12 mouse cellular contexts compared by ENCODE assay signal in the genomic region with DNA sequence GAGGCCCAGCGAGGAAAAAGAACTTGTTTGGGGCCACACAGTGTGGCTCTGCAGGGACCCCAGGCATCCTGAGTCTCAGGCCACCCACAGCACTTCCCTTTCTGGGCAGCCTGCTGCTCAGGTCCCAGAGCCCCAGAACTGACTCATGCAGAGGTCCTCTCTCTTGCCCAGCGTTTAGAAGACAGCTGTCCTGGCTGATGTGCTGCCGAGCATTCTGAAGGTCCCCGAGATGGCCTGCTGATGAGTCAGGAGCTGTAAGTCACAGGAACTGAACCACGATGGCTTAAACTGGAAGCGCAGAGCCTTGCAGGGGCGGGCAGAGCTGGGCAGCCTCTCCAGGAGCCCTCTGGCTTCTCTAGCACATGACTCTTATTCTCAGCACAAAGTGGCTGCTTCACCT. TPM values are rescaled to one million over a fixed set of nuclear protein-coding genes. Genes with fewer than 3 reads are reported as not detected.
DNase-seq lines count a peak whose midpoint lies in the region; ATAC-seq and TF ChIP-seq lines count a peak whose summit lies in the region.
"Had no signal": no experiment of that assay in that cellular context is flagged by ENCODE, and none has a peak within 500 bp of the region (broad histone marks: within the 10 kb centered on the region; RNA-seq: fewer than 3 reads in every experiment).

No protein-coding gene starts in this region.

- no peak overlapping the region for H3K4me2 ChIP-seq in lung, embryonic 14.5 days
- H3K4me2 ChIP-seq in myocyte (ENCODE audit: low read depth) = peak overlapping the region; percentile 20
- H3K4me2 ChIP-seq: midbrain, embryonic 15.5 days had no signal

- no peaks in the 10 kb centered on the region for H3K9me3 ChIP-seq in lung, embryonic 14.5 days (ENCODE audit: low read depth, low read length)
- H3K9me3 ChIP-seq: G1E; midbrain, embryonic 15.5 days had no signal

- TF ChIP-seq POLR2A in myocyte (IDR thresholded peaks at IDR 0.05; ENCODE audit: insufficient read length, low read depth) = no peak

- 33% methylated on average over 7 of the region's 7 CpGs for WGBS in lung, embryonic 14.5 days

- H3K9ac ChIP-seq in lung, embryonic 14.5 days = peak overlapping the region; percentile 23; the same call in 1 of the 2 replicates
- H3K9ac ChIP-seq: midbrain, embryonic 15.5 days had no signal

- ATAC-seq in lung, embryonic 14.5 days (ENCODE audit: insufficient read depth) = no peak
- no peak for ATAC-seq in monocyte, adult 5-6 weeks (replicated peaks; ENCODE audit: insufficient number of reproducible peaks, low FRiP score, low TSS enrichment, poor library complexity, severe bottlenecking)
- ATAC-seq: forebrain, embryonic 16.5 days; midbrain, embryonic 15.5 days had no signal

- DNase-seq in lung, embryonic 14.5 days = peak; percentile 20
- no peak for DNase-seq in lung, postnatal 4 days
- DNase-seq in adrenal gland, postnatal 14 days = peak; percentile 77
- DNase-seq in gastrocnemius, postnatal 36 days = peak; percentile 35 to 54
- no peak for DNase-seq in layer of hippocampus, adult 8-10 months (ENCODE audit: low spot score in 2 of 2)
- DNase-seq in liver = no peak
- DNase-seq: thymus, postnatal 25 days had no signal

- H3K27ac ChIP-seq in lung, embryonic 14.5 days (ENCODE audit: low read depth) = no peak overlapping the region
- H3K27ac ChIP-seq: midbrain, embryonic 15.5 days had no signal

- no peaks in the 10 kb centered on the region for H3K27me3 ChIP-seq in lung, embryonic 14.5 days (ENCODE audit: insufficient read depth, low read length)
- H3K27me3 ChIP-seq in myocyte (ENCODE audit: control insufficient read depth, insufficient read depth, insufficient read length) = no peaks in the 10 kb centered on the region
- H3K27me3 ChIP-seq: midbrain, embryonic 15.5 days had no signal

- intact Hi-C loops in gastrocnemius, postnatal 36 days (cut with DNase I) = no loop called here

- H3ac ChIP-seq in myocyte (ENCODE audit: control insufficient read depth, insufficient read length) = no peak overlapping the region

- no peaks in the 10 kb centered on the region for H3K4me1 ChIP-seq in lung, embryonic 14.5 days (ENCODE audit: insufficient read depth)
- H3K4me1 ChIP-seq: midbrain, embryonic 15.5 days had no signal

- no peak for TF ChIP-seq CTCF in lung, embryonic 14.5 days (IDR thresholded peaks at IDR 0.05; ENCODE audit: low read depth)

- H3K36me3 ChIP-seq in lung, embryonic 14.5 days (ENCODE audit: insufficient read depth) = no peaks in the 10 kb centered on the region
- no peaks in the 10 kb centered on the region for H3K36me3 ChIP-seq in myocyte (ENCODE audit: control insufficient read depth, insufficient read depth)
- H3K36me3 ChIP-seq: G1E; midbrain, embryonic 15.5 days had no signal

- no peak overlapping the region for H3K4me3 ChIP-seq in lung, embryonic 14.5 days (ENCODE audit: low read depth, low read length)
- H3K4me3 ChIP-seq in myocyte = no peak overlapping the region
- H3K4me3 ChIP-seq: midbrain, embryonic 15.5 days had no signal

- H3K79me2 ChIP-seq in myocyte (ENCODE audit: control insufficient read depth, insufficient read depth) = no peaks in the 10 kb centered on the region

TF ChIP-seq in myocyte, 11 proteins besides CTCF, POLR2A, EP300 and RAD21:
- TF ChIP-seq TCF3 (IDR thresholded peaks at IDR 0.05; ENCODE audit: insufficient read length, low read depth) (no peak), CEBPB (IDR thresholded peaks at IDR 0.05; ENCODE audit: insufficient read depth, poor library complexity, severe bottlenecking) (no peak), MAX (IDR thresholded peaks at IDR 0.05; ENCODE audit: low read depth) (no peak), MYOD1 (IDR thresholded peaks at IDR 0.05; ENCODE audit: control insufficient read depth in 1 of 3, insufficient read length in 2 of 3, low read depth in 2 of 3) (peak; percentile 27 to 79 (median 63)), POLR2AphosphoS2 (IDR thresholded peaks at IDR 0.05; ENCODE audit: insufficient read length, low read depth) (no peak), SRF (IDR thresholded peaks at IDR 0.05; ENCODE audit: control insufficient read depth, insufficient read length, low read depth) (no peak), E2F4 (IDR thresholded peaks at IDR 0.05; ENCODE audit: insufficient read depth) (no peak), TCF12 (IDR thresholded peaks at IDR 0.05; ENCODE audit: insufficient read depth, poor library complexity, severe bottlenecking) (peak; percentile 15), MYOG (IDR thresholded peaks at IDR 0.05; ENCODE audit: control insufficient read depth in 1 of 3, insufficient read depth in 1 of 3, insufficient read length in 2 of 3, low read depth in 2 of 3) (peak in 2 of 3 experiments; percentile 78 to 87), REST (IDR thresholded peaks at IDR 0.05; ENCODE audit: insufficient read depth, insufficient read length) (no peak), USF1 (IDR thresholded peaks at IDR 0.05; ENCODE audit: low read depth) (no peak)

RNA-seq across cellular contexts. Expression of gene Ier5l, which starts 13.6 kb away (rescaled TPM):
- 4.7 and 4.9 TPM in 2 replicates for polyA plus RNA-seq in lung, embryonic 14.5 days (2014; fragmentation: Nextera tagmentation; extraction: Ambion mirVana)
- 6.4 and 6.8 TPM in 2 replicates for total RNA-seq in adrenal gland, postnatal 14 days (2021)
- total RNA-seq in gastrocnemius, postnatal 36 days (2021) = 1 to 10 TPM; 1.7 TPM
- 20.5 TPM for polyA plus RNA-seq in myocyte (2012; fragmentation: generic; extraction: Trizol)
- total RNA-seq in monocyte, adult 5-6 weeks (2017) = 0.29 to 1.8 TPM (median 1.7 TPM) in 3 replicates
- total RNA-seq in layer of hippocampus, adult 8-10 months (2022) = 10 to 100 TPM; 11.6 to 12.5 (median 12.4) TPM
- total RNA-seq: G1E had no signal
- polyA plus RNA-seq: G1E had no signal

Comparison
In these comparisons a context has a peak if more than half of its experiments do, and no peak if none do; other contexts are left out.
1. DNase-seq: peak in lung, embryonic 14.5 days (single experiment), adrenal gland, postnatal 14 days (single experiment) and gastrocnemius, postnatal 36 days (2 of 2); none in lung, postnatal 4 days (0 of 2), layer of hippocampus, adult 8-10 months (0 of 2) and liver (single experiment).